Mouse (Mus musculus): ENCODE results near the gene Ankef1.

Gene Ankef1

GRCm38 (mm10) chr2:136501651-136502050 is at the start of gene Ankef1:
Gene Ankef1, plus strand, starts transcription at chr2:136501910.
- no peak for DNase-seq

DNA sequence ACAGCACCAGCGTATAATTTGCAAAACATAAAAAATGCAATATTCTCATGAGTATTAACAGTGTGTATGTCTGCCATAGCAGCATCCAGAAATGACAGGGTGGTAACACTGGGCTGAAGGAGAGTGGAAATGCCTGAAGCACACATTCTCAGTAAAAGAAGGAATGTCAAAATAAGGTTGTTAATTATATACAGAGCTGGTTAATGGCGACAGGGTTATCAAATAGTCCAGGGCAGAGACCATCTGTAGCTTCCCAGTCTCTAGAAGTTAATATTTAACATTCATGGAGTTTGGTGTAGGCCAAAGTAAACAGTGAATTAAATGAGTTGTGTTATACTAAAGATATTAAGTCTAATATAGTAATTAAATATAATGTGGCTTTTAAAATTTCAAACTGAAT is 45.2 kb upstream of the Ankef1 start:
- no peak for DNase-seq

- DNase-seq = no peak
These were observed 44.8 kb upstream of the Ankef1 start for GRCm38 (mm10) chr2:136456875-136457274.

GRCm38 (mm10) chr2:136477656-136478055 is 24.1 kb upstream of the Ankef1 start:
- no peak for DNase-seq

- DNase-seq = no peak
These were observed 19.4 kb upstream of the Ankef1 start for GRCm38 (mm10) chr2:136482269-136482668.

GRCm38 (mm10) chr2:136483058-136483457 is 18.7 kb upstream of the Ankef1 start:
- no peak for DNase-seq

DNA sequence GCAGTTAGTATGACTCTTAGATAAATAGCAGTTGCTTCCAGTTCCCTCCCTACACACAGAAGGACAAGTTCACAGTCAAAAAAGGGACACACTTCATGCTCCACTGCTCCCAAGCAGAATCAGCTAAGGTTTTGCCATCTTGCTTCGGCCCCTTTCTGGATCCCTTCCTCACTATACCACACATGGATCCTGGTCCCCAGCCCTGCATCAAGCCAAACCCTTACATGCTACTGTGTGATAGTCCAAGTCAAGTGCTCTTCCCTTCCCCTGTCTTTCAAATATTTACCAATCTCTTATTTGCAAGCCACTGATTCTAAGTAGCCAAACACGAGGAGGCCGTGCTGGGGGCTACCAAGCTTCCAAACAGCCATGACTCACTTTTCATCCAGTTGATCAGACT is 16.8 kb upstream of the Ankef1 start:
- DNase-seq = no peak

DNA sequence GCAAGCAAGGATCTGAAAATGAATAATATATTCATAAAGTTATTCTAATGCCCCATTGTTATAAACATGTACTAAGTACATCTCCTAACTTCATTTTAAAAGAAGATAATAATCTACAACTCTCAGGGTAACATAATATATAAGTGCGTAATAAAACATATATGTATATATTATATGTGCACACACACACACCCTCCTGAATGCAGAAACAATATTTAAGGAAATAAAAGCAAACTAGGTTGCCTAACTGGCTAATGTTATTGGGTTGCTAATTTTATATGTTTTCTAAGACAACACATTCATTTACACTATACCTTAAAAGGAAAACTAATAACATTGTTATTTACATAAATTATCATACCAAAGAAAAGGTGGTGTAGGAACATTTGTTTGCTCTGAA is 16.3 kb upstream of the Ankef1 start:
- no peak for DNase-seq

- DNase-seq = peak; percentile 68 to 83
These were observed 15.7 kb upstream of the Ankef1 start for GRCm38 (mm10) chr2:136485815-136486619.

DNA sequence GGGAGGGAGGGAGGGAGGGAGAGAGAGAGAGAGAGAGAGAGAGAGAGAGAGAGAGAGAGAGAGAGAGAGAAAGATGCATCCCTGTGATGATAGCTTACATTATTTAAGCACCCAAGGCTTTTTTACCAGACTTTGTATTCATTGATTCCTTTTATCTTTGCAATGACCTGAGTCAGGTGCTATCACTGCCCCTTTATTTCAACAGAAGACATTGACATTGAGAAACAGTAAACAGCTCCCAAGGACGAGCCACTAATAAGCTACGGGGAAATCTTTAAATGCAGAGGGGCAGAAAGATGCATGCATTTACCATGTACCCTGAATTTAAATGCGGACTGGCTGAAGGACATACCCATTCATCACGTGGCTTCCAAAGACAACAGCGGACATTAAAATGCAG is 14.7 kb upstream of the Ankef1 start:
- no peak for DNase-seq

- no peak for DNase-seq
These were observed 9.4 kb downstream of the Ankef1 start for GRCm38 (mm10) chr2:136511073-136511472.

GRCm38 (mm10) chr2:136511756-136512155 is 10.0 kb downstream of the Ankef1 start:
- DNase-seq = peak in 1 of 2 experiments; percentile 9

GRCm38 (mm10) chr2:136512802-136513201 is 11.1 kb downstream of the Ankef1 start:
- no peak for DNase-seq

DNA sequence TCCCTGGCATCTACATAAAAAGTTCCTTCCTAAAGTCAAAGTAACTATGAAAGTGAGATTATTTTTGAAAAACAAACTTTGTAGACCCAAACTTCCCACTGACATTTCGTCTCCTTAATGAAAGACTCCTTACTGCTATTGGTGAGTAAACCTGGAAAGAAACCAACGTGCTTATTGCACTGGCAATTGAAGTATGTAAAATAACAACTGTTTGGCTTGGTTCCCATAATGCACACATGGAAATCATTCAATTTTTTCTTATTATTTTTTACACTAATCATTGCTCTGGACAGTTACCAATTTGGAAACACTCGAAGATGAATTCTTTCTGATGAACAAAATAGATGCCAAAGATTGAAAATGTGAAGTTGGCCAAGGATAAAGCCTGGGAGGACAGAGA is 12.1 kb downstream of the Ankef1 start:
- no peak for DNase-seq

GRCm38 (mm10) chr2:136515501-136515900 is 13.8 kb downstream of the Ankef1 start:
- no peak for DNase-seq

GRCm38 (mm10) chr2:136528937-136529336 is 27.2 kb downstream of the Ankef1 start:
- no peak for DNase-seq

GRCm38 (mm10) chr2:136532033-136532432 is 30.3 kb downstream of the Ankef1 start:
- peak; percentile 92 to 95 for DNase-seq

GRCm38 (mm10) chr2:136558020-136558419 is 56.3 kb downstream of the Ankef1 start:
- no peak for DNase-seq

- DNase-seq = no peak
These were observed 60.6 kb downstream of the Ankef1 start for GRCm38 (mm10) chr2:136562336-136562735.

- no peak for DNase-seq
These were observed 69.1 kb downstream of the Ankef1 start for GRCm38 (mm10) chr2:136570856-136571255.

GRCm38 (mm10) chr2:136582762-136583161 is 81.1 kb downstream of the Ankef1 start:
- no peak for DNase-seq

DNA sequence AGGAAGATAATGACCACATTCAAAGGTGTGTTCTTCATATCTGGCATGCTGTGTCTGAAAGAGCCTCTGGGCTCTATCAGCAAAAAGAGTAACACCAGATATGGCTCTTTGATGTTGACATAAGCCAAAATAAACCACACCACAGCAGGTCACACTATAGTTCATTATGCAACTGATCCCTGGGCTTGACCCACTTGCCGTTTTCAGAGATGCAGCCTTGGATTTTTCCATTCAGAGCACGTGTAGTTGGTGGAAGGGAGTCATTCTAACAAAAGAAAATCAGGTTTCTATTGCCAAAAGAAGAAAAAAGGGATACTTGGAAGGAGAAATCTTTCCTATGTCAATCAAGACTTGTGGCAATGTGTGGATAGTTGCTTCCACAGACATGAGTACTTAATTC is 87.1 kb downstream of the Ankef1 start:
- DNase-seq = no peak

DNA sequence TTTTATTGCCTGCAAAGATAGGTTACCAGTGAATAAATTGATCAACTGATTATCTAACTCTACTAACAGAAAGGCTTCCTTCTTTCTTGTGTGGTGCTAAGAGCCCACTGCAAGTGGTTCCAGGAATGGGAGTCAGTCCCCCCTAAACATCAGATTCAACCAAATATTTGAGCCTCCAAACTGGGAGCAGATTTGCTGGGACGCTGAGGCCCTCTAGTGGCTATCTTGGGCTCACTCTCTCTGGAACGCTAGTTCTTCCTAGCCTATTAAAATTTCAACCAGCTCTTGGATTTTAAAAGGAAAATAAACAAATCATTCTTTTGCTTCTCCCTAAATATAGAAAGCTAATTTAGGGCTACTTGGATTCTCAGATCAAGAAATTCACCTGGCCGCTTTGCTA is 94.7 kb downstream of the Ankef1 start:
- DNase-seq = peak; percentile 68 to 81

- peak; percentile 23 to 46 for DNase-seq
These were observed 97.0 kb downstream of the Ankef1 start for GRCm38 (mm10) chr2:136598743-136599142.

GRCm38 (mm10) chr2:136600651-136601170 is 99.0 kb downstream of the Ankef1 start:
- DNase-seq = no peak
